Mouse (Mus musculus) MEL (cell line): ENCODE results near the gene Ifitm3.

Source experiments
- CTCF ChIP-seq, 3 experiments: IDR thresholded peaks in 2 of 3; conservative IDR thresholded peaks in 1 of 3; 2 replicates each; pipeline ENCODE4 v1.5.1; 2011 to 2012; ENCODE audit warnings: low read length in 3 of 3, low read depth in 2 of 3, mild to moderate bottlenecking in 2 of 3, improper control_type of control experiment in 1 of 3, inconsistent platforms in 1 of 3, mixed read lengths in 1 of 3, moderate library complexity in 1 of 3; ENCODE audit not compliant: control insufficient read depth in 1 of 3, insufficient read depth in 1 of 3, poor library complexity in 1 of 3, severe bottlenecking in 1 of 3
- E2F4 ChIP-seq: IDR thresholded peaks from 2 replicates; pipeline ENCODE4 v1.6.1; 2011; ENCODE audit warnings: low read depth, low read length, improper control_type of control experiment, borderline replicate concordance
- EP300 ChIP-seq, 2 experiments: IDR thresholded peaks; 2 replicates each; pipeline ENCODE4 v1.6.1; 2011; ENCODE audit warnings: improper control_type of control experiment in 2 of 2, low read length in 2 of 2, low read depth in 1 of 2, mild to moderate bottlenecking in 1 of 2

DNA sequence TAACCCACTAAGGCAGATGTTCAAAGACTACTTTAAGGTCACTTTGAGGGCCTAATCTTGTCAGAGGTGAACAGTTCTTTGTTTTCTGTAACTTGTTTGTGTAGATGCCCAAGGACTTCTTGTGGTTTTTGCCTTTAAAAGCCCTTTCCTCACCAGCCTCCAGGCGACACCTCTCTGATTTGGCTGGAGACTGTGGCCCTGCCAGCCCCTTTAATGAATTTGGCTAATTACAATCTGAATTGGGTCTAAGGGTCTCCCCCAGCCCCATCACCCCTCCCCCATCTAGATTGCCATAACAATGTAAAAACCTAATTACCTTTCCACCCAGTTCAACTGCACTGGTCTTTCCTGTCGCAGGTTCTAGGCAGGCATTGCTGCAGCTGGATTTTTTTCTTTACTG lies 47.8 kb downstream of the Ifitm3 start:
- TF ChIP-seq CTCF (IDR thresholded peaks at IDR 0.05 in 2 of 3, conservative IDR thresholded peaks at IDR 0.05 in 1 of 3; ENCODE audit: control insufficient read depth in 1 of 3, insufficient read depth in 1 of 3, low read depth in 2 of 3, low read length in 3 of 3, poor library complexity in 1 of 3, severe bottlenecking in 1 of 3) (no peak), EP300 (IDR thresholded peaks at IDR 0.05; ENCODE audit: low read depth in 1 of 2, low read length in 2 of 2) (no peak), E2F4 (no peak)
